Mouse (Mus musculus): Measurements from ENCODE around the gene Dag1. TPM values are rescaled to one million over a fixed set of nuclear protein-coding genes. Genes with fewer than 3 reads are reported as not detected.

Gene Dag1
- polyA plus RNA-seq, 1 experiment = 116 TPM

GRCm38 (mm10) chr9:108217936-108218543, 45.7 kb downstream of the Dag1 start:
- Histone ChIP-seq H3K9me3 (replicated peaks; ENCODE audit: control insufficient read depth, insufficient read depth, low read length, poor library complexity, severe bottlenecking) (no peaks in the 10 kb centered on the region), H3K4me3 (ENCODE audit: low read depth, low read length) (no peak overlapping the region), H3K27me3 (ENCODE audit: control insufficient read depth, insufficient read depth, low read length, poor library complexity, severe bottlenecking) (no peaks in the 10 kb centered on the region), H3K4me1 (ENCODE audit: control insufficient read depth, insufficient read depth, low read length) (no peaks in the 10 kb centered on the region), H3K36me3 (ENCODE audit: control insufficient read depth, insufficient read depth, low read length, poor library complexity, severe bottlenecking) (peaks cover 20% of the 10 kb centered on the region), H3K9ac (ENCODE audit: low read depth, poor library complexity, severe bottlenecking) (no peak overlapping the region), H3K27ac (ENCODE audit: insufficient read depth, low read length) (no peak overlapping the region)
- TF ChIP-seq POLR2A (IDR thresholded peaks at IDR 0.05; ENCODE audit: insufficient read depth, low read length) = no peak
- no peak for TF ChIP-seq CTCF (IDR thresholded peaks at IDR 0.05; ENCODE audit: low read depth, low read length)
- TF ChIP-seq EP300 (IDR thresholded peaks at IDR 0.05; ENCODE audit: insufficient read depth, low read depth, low read length) = no peak

DNA sequence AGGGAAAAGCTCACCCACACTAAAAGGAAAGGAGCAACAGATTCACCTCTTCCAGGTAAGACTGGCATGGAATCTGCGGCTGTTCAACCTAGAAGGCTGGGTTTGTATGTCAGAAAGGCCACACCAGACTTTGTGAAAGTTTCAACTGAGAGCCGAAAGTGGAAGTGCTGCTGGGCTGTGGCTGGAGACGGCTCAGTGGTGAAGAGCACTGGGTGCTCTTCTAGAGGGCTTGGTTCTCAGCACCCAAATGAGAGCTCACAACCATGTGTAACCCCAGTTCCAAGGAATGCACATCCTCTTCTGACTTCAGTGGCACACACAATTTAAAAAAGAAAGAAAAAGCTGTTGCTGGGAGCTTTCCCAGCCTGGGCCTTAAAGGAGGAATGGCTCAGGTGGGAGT, 46.4 kb downstream of the Dag1 start:
- no peak for TF ChIP-seq POLR2A (IDR thresholded peaks at IDR 0.05; ENCODE audit: insufficient read depth, low read length)
- TF ChIP-seq EP300 (IDR thresholded peaks at IDR 0.05; ENCODE audit: insufficient read depth, low read depth, low read length) = no peak
- no peak for TF ChIP-seq CTCF (IDR thresholded peaks at IDR 0.05; ENCODE audit: low read depth, low read length)
- Histone ChIP-seq H3K27ac (ENCODE audit: insufficient read depth, low read length) (no peak overlapping the region), H3K4me1 (ENCODE audit: control insufficient read depth, insufficient read depth, low read length) (no peaks in the 10 kb centered on the region), H3K36me3 (ENCODE audit: control insufficient read depth, insufficient read depth, low read length, poor library complexity, severe bottlenecking) (peaks cover 20% of the 10 kb centered on the region), H3K27me3 (ENCODE audit: control insufficient read depth, insufficient read depth, low read length, poor library complexity, severe bottlenecking) (no peaks in the 10 kb centered on the region), H3K9me3 (replicated peaks; ENCODE audit: control insufficient read depth, insufficient read depth, low read length, poor library complexity, severe bottlenecking) (no peaks in the 10 kb centered on the region), H3K4me3 (ENCODE audit: low read depth, low read length) (no peak overlapping the region), H3K9ac (ENCODE audit: low read depth, poor library complexity, severe bottlenecking) (no peak overlapping the region)

GRCm38 (mm10) chr9:108213105-108213504, 50.7 kb downstream of the Dag1 start:
- H3K4me3 ChIP-seq (ENCODE audit: low read depth, low read length) = no peak overlapping the region
- H3K27me3 ChIP-seq (ENCODE audit: control insufficient read depth, insufficient read depth, low read length, poor library complexity, severe bottlenecking) = no peaks in the 10 kb centered on the region
- H3K27ac ChIP-seq (ENCODE audit: insufficient read depth, low read length) = no peak overlapping the region
- no peaks in the 10 kb centered on the region for H3K4me1 ChIP-seq (ENCODE audit: control insufficient read depth, insufficient read depth, low read length)
- TF ChIP-seq POLR2A (IDR thresholded peaks at IDR 0.05; ENCODE audit: insufficient read depth, low read length) (no peak), EP300 (IDR thresholded peaks at IDR 0.05; ENCODE audit: insufficient read depth, low read depth, low read length) (no peak), CTCF (IDR thresholded peaks at IDR 0.05; ENCODE audit: low read depth, low read length) (no peak)
- peaks cover 36% of the 10 kb centered on the region for H3K36me3 ChIP-seq (ENCODE audit: control insufficient read depth, insufficient read depth, low read length, poor library complexity, severe bottlenecking)
- no peaks in the 10 kb centered on the region for H3K9me3 ChIP-seq (replicated peaks; ENCODE audit: control insufficient read depth, insufficient read depth, low read length, poor library complexity, severe bottlenecking)
- no peak overlapping the region for H3K9ac ChIP-seq (ENCODE audit: low read depth, poor library complexity, severe bottlenecking)

DNA sequence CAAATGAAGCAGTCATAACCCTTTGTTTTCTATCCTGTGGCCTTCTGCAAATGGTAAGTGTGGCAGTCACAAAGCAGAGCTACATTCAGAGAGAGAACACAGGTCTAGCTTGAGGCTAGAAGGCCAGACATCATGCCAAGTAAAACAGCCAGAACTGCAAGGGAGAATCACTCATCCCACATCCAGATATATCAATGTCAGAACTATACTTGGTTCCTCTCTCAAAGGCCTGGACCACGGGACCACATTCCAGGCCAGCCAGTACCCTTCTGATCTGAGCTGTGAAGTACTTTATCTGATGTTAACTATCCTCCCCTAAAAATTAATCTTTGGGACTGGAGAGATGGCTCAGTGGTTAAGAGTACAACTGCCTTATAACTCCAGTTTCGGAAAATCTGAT, 51.3 kb downstream of the Dag1 start:
- Histone ChIP-seq H3K27ac (ENCODE audit: insufficient read depth, low read length) (no peak overlapping the region), H3K36me3 (ENCODE audit: control insufficient read depth, insufficient read depth, low read length, poor library complexity, severe bottlenecking) (peaks cover 38% of the 10 kb centered on the region), H3K9me3 (replicated peaks; ENCODE audit: control insufficient read depth, insufficient read depth, low read length, poor library complexity, severe bottlenecking) (no peaks in the 10 kb centered on the region), H3K27me3 (ENCODE audit: control insufficient read depth, insufficient read depth, low read length, poor library complexity, severe bottlenecking) (no peaks in the 10 kb centered on the region), H3K4me1 (ENCODE audit: control insufficient read depth, insufficient read depth, low read length) (no peaks in the 10 kb centered on the region), H3K4me3 (ENCODE audit: low read depth, low read length) (no peak overlapping the region), H3K9ac (ENCODE audit: low read depth, poor library complexity, severe bottlenecking) (no peak overlapping the region)
- TF ChIP-seq CTCF (IDR thresholded peaks at IDR 0.05; ENCODE audit: low read depth, low read length) = no peak
- no peak for TF ChIP-seq EP300 (IDR thresholded peaks at IDR 0.05; ENCODE audit: insufficient read depth, low read depth, low read length)
- TF ChIP-seq POLR2A (IDR thresholded peaks at IDR 0.05; ENCODE audit: insufficient read depth, low read length) = no peak

DNA sequence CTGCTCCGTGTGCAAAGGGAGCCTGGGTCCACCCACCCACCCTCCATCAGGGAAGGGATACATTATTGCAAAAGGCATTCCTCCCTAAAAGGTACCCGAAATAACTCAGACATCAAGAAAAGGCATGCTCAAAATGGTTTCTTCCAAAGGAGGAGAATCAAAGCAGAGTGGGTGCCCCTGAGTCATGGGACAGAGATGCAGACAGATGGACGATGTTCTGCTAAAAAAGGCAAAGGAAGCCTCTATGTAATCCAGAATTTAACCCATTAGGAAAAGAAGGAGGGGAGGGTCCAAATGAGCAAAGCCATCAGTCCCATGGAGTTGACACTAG, 58.2 kb downstream of the Dag1 start:
- Histone ChIP-seq H3K4me3 (ENCODE audit: low read depth, low read length) (no peak overlapping the region), H3K27me3 (ENCODE audit: control insufficient read depth, insufficient read depth, low read length, poor library complexity, severe bottlenecking) (no peaks in the 10 kb centered on the region), H3K9me3 (replicated peaks; ENCODE audit: control insufficient read depth, insufficient read depth, low read length, poor library complexity, severe bottlenecking) (no peaks in the 10 kb centered on the region), H3K9ac (ENCODE audit: low read depth, poor library complexity, severe bottlenecking) (no peak overlapping the region), H3K4me1 (ENCODE audit: control insufficient read depth, insufficient read depth, low read length) (no peaks in the 10 kb centered on the region), H3K27ac (ENCODE audit: insufficient read depth, low read length) (no peak overlapping the region), H3K36me3 (ENCODE audit: control insufficient read depth, insufficient read depth, low read length, poor library complexity, severe bottlenecking) (peaks cover 32% of the 10 kb centered on the region)
- TF ChIP-seq EP300 (IDR thresholded peaks at IDR 0.05; ENCODE audit: insufficient read depth, low read depth, low read length) (no peak), POLR2A (IDR thresholded peaks at IDR 0.05; ENCODE audit: insufficient read depth, low read length) (no peak), CTCF (IDR thresholded peaks at IDR 0.05; ENCODE audit: low read depth, low read length) (no peak)

DNA sequence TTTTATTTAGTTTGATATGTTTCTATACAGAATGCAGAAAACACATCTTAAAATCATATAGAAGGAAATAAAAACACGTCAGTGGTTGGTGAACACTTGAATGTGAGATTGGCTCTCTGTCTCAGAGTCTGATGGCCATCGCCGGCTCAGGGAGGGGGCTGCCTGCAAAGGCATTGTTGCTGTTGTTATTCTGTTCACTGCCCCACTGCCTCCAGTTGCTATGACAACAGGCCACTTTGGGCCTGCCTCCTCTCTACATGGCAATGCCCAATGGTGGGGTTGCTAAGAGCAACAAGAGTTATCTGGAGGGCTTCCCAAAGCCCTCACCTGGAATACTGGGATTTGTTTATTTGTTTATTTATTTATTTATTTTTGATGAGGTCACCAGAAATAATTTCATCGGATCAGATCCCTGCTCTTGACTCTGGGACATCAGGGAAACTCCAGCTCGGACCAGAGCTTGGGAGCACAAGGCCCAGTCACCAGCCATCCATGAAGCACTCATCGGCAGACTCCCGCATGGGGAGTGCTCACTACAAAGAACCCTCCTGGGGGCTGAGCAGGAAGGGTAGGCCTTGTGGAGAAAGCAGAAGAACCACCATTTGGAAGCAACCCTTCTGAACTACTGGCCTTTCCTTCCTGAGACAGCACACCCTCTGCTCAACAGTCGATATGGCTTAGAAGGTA, 58.7 kb downstream of the Dag1 start:
- peaks cover 2% of the 10 kb centered on the region for H3K4me1 ChIP-seq (ENCODE audit: control insufficient read depth, insufficient read depth, low read length)
- peaks cover 32% of the 10 kb centered on the region for H3K36me3 ChIP-seq (ENCODE audit: control insufficient read depth, insufficient read depth, low read length, poor library complexity, severe bottlenecking)
- no peaks in the 10 kb centered on the region for H3K9me3 ChIP-seq (replicated peaks; ENCODE audit: control insufficient read depth, insufficient read depth, low read length, poor library complexity, severe bottlenecking)
- H3K27me3 ChIP-seq (ENCODE audit: control insufficient read depth, insufficient read depth, low read length, poor library complexity, severe bottlenecking) = no peaks in the 10 kb centered on the region
- TF ChIP-seq EP300 (IDR thresholded peaks at IDR 0.05; ENCODE audit: insufficient read depth, low read depth, low read length) (no peak), CTCF (IDR thresholded peaks at IDR 0.05; ENCODE audit: low read depth, low read length) (no peak), POLR2A (IDR thresholded peaks at IDR 0.05; ENCODE audit: insufficient read depth, low read length) (no peak)
- H3K9ac ChIP-seq (ENCODE audit: low read depth, poor library complexity, severe bottlenecking) = no peak overlapping the region
- no peak overlapping the region for H3K27ac ChIP-seq (ENCODE audit: insufficient read depth, low read length)
- H3K4me3 ChIP-seq (ENCODE audit: low read depth, low read length) = no peak overlapping the region
